Comparison of ENCODE assay signal across 8 mouse cellular contexts in the genomic region with DNA sequence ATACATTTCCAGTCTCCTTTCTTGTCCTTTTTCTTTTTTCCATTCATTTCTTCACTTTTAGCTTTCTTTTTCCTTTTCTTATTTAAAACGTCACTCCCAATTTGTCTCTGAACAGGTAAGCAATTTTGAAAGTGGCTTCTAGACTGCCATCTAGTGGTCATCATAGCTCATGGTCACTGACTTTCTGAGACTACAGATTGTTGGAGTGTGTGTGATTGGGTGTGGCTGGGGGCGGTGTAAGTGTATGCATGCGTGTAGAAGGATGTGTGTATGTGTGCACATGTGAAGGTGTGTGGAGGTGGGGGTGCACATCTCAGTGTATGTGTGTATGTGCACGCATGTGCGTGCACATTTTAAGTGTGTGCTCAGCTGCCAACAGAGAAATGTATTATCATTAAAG.
DNase-seq lines count a peak whose midpoint lies in the region; ATAC-seq and TF ChIP-seq lines count a peak whose summit lies in the region.

No protein-coding gene starts in this region.

- H3K4me3 ChIP-seq in liver, adult 2 months (ENCODE audit: insufficient read depth, low read depth, low read length) = no peak overlapping the region
- H3K4me3 ChIP-seq in liver, embryonic 12.5 days = no peak overlapping the region
- H3K4me3 ChIP-seq in bone marrow, adult 2 months (replicated peaks; ENCODE audit: control insufficient read depth, low read depth, low read length) = no peak overlapping the region
- H3K4me3 ChIP-seq in kidney, postnatal 0 days (replicated peaks; ENCODE audit: low read depth, low read length) = no peak overlapping the region

- H3K9ac ChIP-seq in liver, adult 2 months (ENCODE audit: low read depth, low read length) = no peak overlapping the region
- H3K9ac ChIP-seq in liver, embryonic 12.5 days = no peak overlapping the region
- H3K9ac ChIP-seq in kidney, postnatal 0 days (ENCODE audit: low read depth, low read length) = no peak overlapping the region

- ATAC-seq in liver, embryonic 12.5 days = no peak
- ATAC-seq in erythroid progenitor cell, adult 5-6 weeks (replicated peaks; ENCODE audit: low FRiP score, poor library complexity, severe bottlenecking) = 0 out of 2 replicates have a peak, but pooled peaks have one; percentile 23
- no peak; the same call in 1 of the 2 replicates for ATAC-seq in kidney, postnatal 0 days (replicated peaks; ENCODE audit: low FRiP score, low read depth)

- no peak overlapping the region for H3K27ac ChIP-seq in liver, adult 2 months (replicated peaks; ENCODE audit: insufficient read depth, low read depth, low read length)
- no peak overlapping the region for H3K27ac ChIP-seq in liver, embryonic 12.5 days
- no peak overlapping the region for H3K27ac ChIP-seq in bone marrow, adult 2 months (ENCODE audit: control insufficient read depth, insufficient read depth, low read depth, low read length, poor library complexity)
- H3K27ac ChIP-seq in kidney, postnatal 0 days = no peak overlapping the region

- no peaks in the 10 kb centered on the region for H3K36me3 ChIP-seq in liver, adult 2 months (ENCODE audit: control insufficient read depth, insufficient read depth, low read length)
- no peaks in the 10 kb centered on the region for H3K36me3 ChIP-seq in liver, embryonic 12.5 days
- H3K36me3 ChIP-seq in kidney, postnatal 0 days (ENCODE audit: insufficient read depth, low read length) = no peaks in the 10 kb centered on the region

- peak; percentile 50 for DNase-seq in liver, adult 2 months (ENCODE audit: extremely low read depth, low read depth, low spot score)
- DNase-seq in kidney, postnatal 0 days (ENCODE audit: low spot score) = peak; percentile 68
- peak; percentile 41 to 57 for DNase-seq in natural killer cell, adult 2 months (ENCODE audit: low spot score in 2 of 2)
- DNase-seq in layer of hippocampus, postnatal 25 days (ENCODE audit: extremely low spot score in 1 of 2, low spot score in 1 of 2) = no peak
- DNase-seq in layer of hippocampus, adult 8-10 months (ENCODE audit: low spot score in 2 of 2) = no peak

- no peak overlapping the region for H3K4me2 ChIP-seq in liver, embryonic 12.5 days
- H3K4me2 ChIP-seq in kidney, postnatal 0 days (ENCODE audit: low read length) = no peak overlapping the region

- no peaks in the 10 kb centered on the region for H3K4me1 ChIP-seq in liver, adult 2 months (ENCODE audit: control insufficient read depth, insufficient read depth, low read length)
- H3K4me1 ChIP-seq in liver, embryonic 12.5 days = peaks cover 7% of the 10 kb centered on the region; the same call in 1 of the 2 replicates
- H3K4me1 ChIP-seq in bone marrow, adult 2 months (ENCODE audit: control insufficient read depth, insufficient read depth, low read length) = no peaks in the 10 kb centered on the region; the same call in 1 of the 2 replicates
- no peaks in the 10 kb centered on the region for H3K4me1 ChIP-seq in kidney, postnatal 0 days (replicated peaks; ENCODE audit: insufficient read depth, low read length)

- no peaks in the 10 kb centered on the region for H3K27me3 ChIP-seq in liver, adult 2 months (ENCODE audit: control insufficient read depth, insufficient read depth, low read length)
- H3K27me3 ChIP-seq in liver, embryonic 12.5 days (replicated peaks) = no peaks in the 10 kb centered on the region
- H3K27me3 ChIP-seq in kidney, postnatal 0 days (ENCODE audit: insufficient read depth, low read length) = no peaks in the 10 kb centered on the region

- H3K9me3 ChIP-seq in liver, embryonic 12.5 days (replicated peaks) = no peaks in the 10 kb centered on the region
- H3K9me3 ChIP-seq in kidney, postnatal 0 days (replicated peaks; ENCODE audit: low read length) = no peaks in the 10 kb centered on the region

- TF ChIP-seq CTCF in liver, adult 2 months (IDR thresholded peaks at IDR 0.05; ENCODE audit: low read depth, low read length) = peak; percentile 49
- peak; percentile 42 for TF ChIP-seq CTCF in bone marrow, adult 2 months (IDR thresholded peaks at IDR 0.05; ENCODE audit: control insufficient read depth, insufficient read depth, low read length)
- peak; percentile 85 for TF ChIP-seq CTCF in kidney, postnatal 0 days (IDR thresholded peaks at IDR 0.05; ENCODE audit: low read depth)

- TF ChIP-seq POLR2A in liver, adult 2 months (IDR thresholded peaks at IDR 0.05; ENCODE audit: extremely low read depth, insufficient read depth, low read length) = no peak
- no peak for TF ChIP-seq POLR2A in bone marrow, adult 2 months (IDR thresholded peaks at IDR 0.05; ENCODE audit: borderline replicate concordance, control insufficient read depth, low read depth, low read length)

- 39% methylated on average over 5 of the region's 5 CpGs for WGBS in liver, adult 2 months
- 39% methylated on average over 5 of the region's 5 CpGs for WGBS in liver, embryonic 12.5 days (ENCODE audit: insufficient replicate concordance)
- WGBS in bone marrow, adult 2 months = 39% methylated on average over 5 of the region's 5 CpGs
- 49% methylated on average over 5 of the region's 5 CpGs for WGBS in kidney, postnatal 0 days

- H3K79me2 ChIP-seq in liver, adult 2 months (ENCODE audit: control insufficient read depth, insufficient read depth, low read length) = no peaks in the 10 kb centered on the region

Comparison
In these comparisons a context has a peak if more than half of its experiments do, and no peak if none do; other contexts are left out.
1. DNase-seq: peak in liver, adult 2 months (single experiment), kidney, postnatal 0 days (single experiment) and natural killer cell, adult 2 months (2 of 2); none in layer of hippocampus, postnatal 25 days (0 of 2) and layer of hippocampus, adult 8-10 months (0 of 2).
2. Peak in every context shown above with its lines, with median percentiles within 50 percentile points of each other: CTCF ChIP-seq.